Mouse (Mus musculus): ENCODE measurements around the gene Hsd17b12.
A peak's percentile ranks its signal among the peaks of the same experiment; 100 is the strongest.

Hsd17b12 gene

GRCm38 (mm10) chr2:94066540-94067135 lies 91.1 kb downstream of the Hsd17b12 start:
- no peak for DNase-seq

DNA sequence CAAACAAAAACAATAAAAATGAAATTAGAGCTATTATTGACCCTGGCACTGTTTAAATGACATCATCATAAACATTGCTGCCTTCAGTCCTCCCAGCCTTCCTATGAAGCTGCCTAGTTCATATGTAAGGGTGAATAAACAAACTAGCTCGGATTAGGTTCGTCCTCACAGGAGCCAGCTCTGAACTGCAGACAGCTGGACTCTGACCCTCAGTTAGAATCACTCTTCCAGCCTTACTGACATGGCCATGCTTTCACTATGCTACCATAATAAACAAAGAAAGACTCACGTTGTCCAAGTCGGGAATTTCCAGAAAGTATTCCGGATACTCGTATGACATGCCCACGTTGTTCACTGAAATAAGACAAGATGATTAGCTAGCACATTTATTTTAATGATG lies 91.6 kb downstream of the Hsd17b12 start:
- no peak for DNase-seq

- DNase-seq: no peak
These were observed 95.0 kb downstream of the Hsd17b12 start for GRCm38 (mm10) chr2:94062791-94063190.

- DNase-seq: no peak
These were observed 98.3 kb downstream of the Hsd17b12 start for GRCm38 (mm10) chr2:94059459-94059858.

DNA sequence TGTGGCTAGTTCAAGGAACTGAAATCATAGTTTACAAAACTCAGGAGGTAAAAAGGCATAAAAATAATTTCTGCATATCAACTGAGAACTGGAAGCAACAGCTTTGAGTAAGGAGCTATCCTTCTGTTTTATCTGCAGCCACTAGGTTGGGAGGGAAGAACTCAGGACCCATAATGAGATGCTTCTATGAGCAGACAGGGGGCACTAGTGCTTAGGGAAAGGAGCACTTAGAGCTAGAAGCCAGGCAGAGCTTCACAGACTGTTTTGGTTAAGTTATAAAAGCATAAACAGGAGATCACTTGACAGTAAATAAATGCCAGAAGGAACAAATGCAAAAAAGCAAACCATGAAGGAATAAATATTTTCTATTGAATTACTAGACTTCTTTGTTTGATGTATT lies 103.0 kb downstream of the Hsd17b12 start:
- DNase-seq: peak; percentile 25

- no peak for DNase-seq
These were observed 105.8 kb downstream of the Hsd17b12 start for GRCm38 (mm10) chr2:94051952-94052351.

- no peak for DNase-seq
These were observed 106.9 kb downstream of the Hsd17b12 start for GRCm38 (mm10) chr2:94050901-94051300.

- DNase-seq: no peak
These were observed 108.1 kb downstream of the Hsd17b12 start for GRCm38 (mm10) chr2:94049471-94050176.

- no peak for DNase-seq
These were observed 108.9 kb downstream of the Hsd17b12 start for GRCm38 (mm10) chr2:94048733-94049470.

DNA sequence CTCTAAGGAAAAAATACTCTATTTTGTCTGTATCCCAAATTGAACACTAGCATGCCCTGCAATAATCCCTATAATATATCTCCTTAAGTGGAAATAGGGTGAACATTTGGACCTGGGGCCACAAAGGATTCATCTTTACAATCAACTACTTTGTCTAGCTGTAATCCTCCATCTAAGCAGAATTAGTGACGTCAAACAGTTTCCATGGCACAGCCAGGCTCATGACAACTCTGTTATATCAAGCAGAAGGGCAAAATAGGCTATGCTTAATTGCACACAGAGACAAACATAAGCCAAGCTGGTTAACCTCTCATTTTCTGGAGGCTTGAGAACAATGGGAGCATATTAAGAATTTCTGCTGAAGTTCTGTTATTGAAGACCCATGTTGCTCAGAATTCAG lies 109.5 kb downstream of the Hsd17b12 start:
- no peak for DNase-seq

- no peak for DNase-seq
These were observed 112.2 kb downstream of the Hsd17b12 start for GRCm38 (mm10) chr2:94045411-94046090.

- DNase-seq: no peak
These were observed 113.6 kb downstream of the Hsd17b12 start for GRCm38 (mm10) chr2:94044174-94044573.

DNA sequence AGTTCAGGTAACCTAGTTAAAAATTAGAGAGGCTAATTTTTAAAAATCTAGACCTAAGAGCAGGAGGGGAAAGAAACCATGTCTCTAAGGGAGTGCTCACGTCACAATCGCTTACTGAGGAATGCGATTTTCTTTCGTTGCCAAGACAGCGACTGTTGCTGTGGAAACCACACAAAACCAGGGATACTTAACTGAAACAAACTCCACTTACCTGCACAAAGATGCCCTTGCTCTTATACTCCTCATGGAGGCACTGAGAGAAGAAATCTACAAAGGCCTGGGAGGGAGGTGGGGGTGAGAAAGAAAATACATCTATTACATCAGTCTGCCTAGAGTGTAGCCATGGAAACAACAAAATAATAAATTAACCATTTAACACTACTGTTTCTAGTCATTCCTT lies 114.1 kb downstream of the Hsd17b12 start:
- DNase-seq: no peak

- no peak for DNase-seq
These were observed 115.3 kb downstream of the Hsd17b12 start for GRCm38 (mm10) chr2:94042461-94042860.

GRCm38 (mm10) chr2:94040391-94041125 lies 117.2 kb downstream of the Hsd17b12 start:
- no peak for DNase-seq

DNA sequence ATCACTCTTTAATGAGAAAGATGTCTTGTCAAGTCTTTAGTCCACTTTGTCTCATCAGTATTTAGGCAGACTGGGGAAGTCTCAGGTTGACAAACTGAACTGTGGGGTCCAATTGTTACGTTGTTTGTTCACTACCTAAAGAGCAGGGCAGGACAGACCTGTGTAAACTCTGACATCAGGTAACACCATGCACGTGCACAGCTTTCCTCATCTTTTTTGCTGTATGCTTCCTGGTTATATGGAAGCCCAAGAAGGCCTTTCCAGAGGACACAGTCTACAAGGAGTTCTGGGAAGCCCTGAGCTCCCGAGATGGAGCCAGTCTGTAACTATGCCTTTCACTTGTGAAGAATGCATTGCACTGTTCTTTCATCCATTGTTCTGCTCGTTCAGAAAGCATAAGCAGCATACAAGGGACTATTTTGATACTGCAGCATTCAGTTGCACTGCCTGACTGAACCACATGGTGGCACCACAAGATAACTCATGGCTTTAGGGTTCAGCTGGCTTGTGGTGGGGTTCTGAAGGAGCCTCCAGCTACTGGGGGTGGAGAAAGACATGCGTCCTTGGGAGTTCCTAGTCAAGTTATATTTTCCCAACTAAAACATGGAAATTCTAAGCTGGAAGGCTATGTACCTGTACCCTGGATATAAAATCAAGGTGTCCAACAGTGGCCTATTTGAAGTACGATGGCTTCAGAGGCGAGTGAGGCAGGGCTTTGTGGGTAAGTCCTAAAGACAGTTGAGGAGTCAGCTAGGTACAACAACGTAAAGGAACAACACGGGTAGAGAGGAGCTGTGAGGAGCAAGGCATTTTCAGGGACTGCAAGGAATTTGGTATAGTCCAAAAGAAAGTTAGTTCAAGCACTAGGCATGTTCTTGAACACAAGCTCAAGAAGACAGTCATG lies 122.1 kb downstream of the Hsd17b12 start:
- DNase-seq: peak; percentile 67

GRCm38 (mm10) chr2:94030602-94031001 lies 127.2 kb downstream of the Hsd17b12 start:
- no peak for DNase-seq

DNA sequence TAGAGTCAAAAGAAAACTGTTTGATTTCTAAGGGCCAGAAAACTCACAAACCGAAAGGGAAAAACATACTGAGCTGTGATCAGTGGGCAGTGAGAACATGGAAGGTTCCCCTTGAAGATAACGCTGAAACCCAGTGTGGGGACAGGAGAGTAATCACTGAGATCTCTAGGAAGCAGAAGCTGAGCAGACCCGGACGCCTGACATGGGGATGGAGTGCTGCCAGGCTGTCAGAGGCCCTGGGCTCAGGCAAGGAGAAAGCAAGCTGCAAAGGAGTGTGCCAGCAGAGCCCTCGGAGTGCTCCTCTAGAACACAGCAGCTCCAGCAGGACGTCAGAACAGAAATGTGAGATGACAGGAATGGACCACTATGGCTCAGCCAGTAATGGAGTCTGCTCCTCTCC lies 133.1 kb downstream of the Hsd17b12 start:
- DNase-seq: no peak

DNA sequence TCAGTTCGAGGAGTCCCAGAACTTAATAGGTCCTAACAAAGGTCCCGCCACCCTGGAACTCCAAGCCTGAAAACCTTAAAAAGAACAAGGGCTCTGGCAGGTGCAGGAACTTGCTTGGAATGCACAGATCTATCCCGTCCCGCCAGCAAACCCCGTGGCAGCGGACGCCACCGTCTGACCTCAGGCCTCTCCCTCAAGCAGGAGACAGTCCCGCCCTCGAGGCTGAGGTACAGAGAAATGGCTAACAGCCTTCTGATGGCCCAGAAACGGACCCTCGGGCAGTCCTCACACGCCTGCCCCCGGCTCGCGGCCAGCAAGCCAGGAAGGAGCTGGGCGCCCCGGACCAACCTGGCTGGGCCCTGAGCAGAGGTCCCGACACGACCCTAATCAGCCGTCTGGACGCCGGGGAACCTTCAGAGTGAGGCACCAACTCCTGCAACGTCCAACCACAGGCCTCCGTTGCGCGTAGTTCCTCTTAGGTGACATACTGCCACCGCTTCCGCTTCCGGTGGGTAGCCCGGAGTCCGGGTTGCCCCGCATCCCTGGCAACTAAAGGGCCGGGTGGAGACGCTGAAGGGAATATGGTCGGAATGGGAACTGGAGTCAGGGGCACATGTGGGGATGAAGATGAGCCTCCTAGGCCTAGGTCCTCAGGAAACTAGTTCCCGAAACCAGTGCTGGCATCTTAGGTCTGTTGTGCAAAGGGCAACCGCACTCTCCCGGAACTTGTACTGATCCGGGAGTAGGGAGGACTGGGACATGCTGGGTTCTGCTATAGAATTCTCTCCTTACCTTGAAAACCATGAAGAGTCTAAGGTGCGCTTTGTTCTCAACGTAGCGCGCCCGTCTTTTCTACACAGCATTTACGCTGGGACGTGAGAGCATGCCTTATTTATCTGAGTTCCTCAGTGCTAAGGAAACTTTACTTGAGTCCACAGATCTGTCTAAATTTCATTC lies 147.2 kb downstream of the Hsd17b12 start, which contains the start of gene Alkbh3:
Alkbh3 (minus strand) TSS at position 473 of the 957 bp plus-strand sequence.
- DNase-seq: peak; percentile 90

GRCm38 (mm10) chr2:94002331-94002730 lies 155.4 kb downstream of the Hsd17b12 start:
- peak; percentile 76 for DNase-seq
